Mouse (Mus musculus): ENCODE data around the gene Psg23. TPM values are rescaled to one million over a fixed set of nuclear protein-coding genes. Genes with fewer than 3 reads are reported as not detected.
"Not testable (repeated sequence)": the region's sequence is repeated elsewhere in the genome, so short reads cannot be mapped to it uniquely, and the experiment has no call there.

Gene Psg23
- total RNA-seq (2014; rRNA removed) (not detected in 2 replicates), polyA plus RNA-seq (2015; fragmentation: Nextera tagmentation; extraction: Ambion mirVana) (not detected in 2 replicates)

DNA sequence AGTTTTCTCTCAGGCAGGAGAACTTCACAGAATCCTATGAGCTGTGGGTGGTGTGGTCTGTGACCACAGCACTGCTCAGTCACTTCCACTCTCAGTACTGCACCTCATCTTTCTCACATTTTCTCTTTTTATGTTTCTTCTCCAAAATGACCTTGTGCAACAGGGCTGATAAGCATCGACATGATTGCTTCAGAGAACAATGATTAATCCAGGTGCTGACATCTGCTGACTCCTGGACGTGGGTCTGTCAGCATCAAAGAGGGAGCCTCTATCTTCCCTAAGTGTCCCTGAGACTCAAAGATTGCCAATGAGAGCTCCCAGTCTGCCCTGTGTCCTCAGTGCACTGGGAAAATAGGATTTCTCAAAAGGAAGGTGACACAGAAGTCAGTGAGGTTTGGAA, at the start of gene Psg23:
Gene Psg23, minus strand, starts transcription at position 101 of the 400 bp plus-strand sequence.
- ATAC-seq; H3K4me1 ChIP-seq (ENCODE audit: insufficient read depth, low read length); H3K9ac ChIP-seq (replicated peaks; ENCODE audit: low read length); H3K4me2 ChIP-seq (ENCODE audit: low read depth, low read length); H3K27me3 ChIP-seq (ENCODE audit: insufficient read depth, low read length); H3K36me3 ChIP-seq (ENCODE audit: insufficient read depth, low read length); H3K9me3 ChIP-seq (ENCODE audit: low read length); H3K4me3 ChIP-seq (ENCODE audit: low read length); H3K27ac ChIP-seq; DNase-seq (ENCODE audit: low spot score): not testable (repeated sequence)
- 38% methylated on average over 1 of the region's 2 CpGs for WGBS

- H3K4me1 ChIP-seq (ENCODE audit: insufficient read depth, low read length); H3K4me3 ChIP-seq (ENCODE audit: low read length); H3K9ac ChIP-seq (replicated peaks; ENCODE audit: low read length); H3K36me3 ChIP-seq (ENCODE audit: insufficient read depth, low read length); H3K27ac ChIP-seq; H3K27me3 ChIP-seq (ENCODE audit: insufficient read depth, low read length); DNase-seq (ENCODE audit: low spot score); ATAC-seq; H3K9me3 ChIP-seq (ENCODE audit: low read length); H3K4me2 ChIP-seq (ENCODE audit: low read depth, low read length): not testable (repeated sequence)
- 70% methylated on average over 1 of the region's 2 CpGs for WGBS
Measured at GRCm38 (mm10) chr7:18656625-18657024, 40.3 kb upstream of the Psg23 start, which contains the start of gene Psg21. Psg21 (minus strand) TSS chr7:18656725.

DNA sequence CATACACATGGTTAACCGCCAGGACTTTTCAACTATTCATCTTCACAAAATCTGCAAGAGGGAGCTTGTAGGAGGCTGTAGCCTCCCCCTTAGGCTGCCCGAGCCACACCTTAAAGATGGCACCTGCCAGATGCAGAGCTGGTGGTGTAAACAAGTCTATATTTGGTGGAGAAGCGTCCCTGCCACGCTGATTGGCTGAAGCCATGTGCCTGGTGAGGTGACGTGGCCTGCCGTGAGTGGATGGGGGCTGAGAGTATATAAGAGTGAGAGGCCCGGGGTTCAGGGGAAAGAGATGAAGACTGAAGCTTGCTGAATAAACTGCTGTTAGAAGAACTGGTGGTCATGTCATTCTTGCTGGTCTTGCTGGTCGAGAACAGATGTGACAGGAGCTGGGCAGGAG, 10.6 kb upstream of the Psg23 start:
- not testable (repeated sequence) for H3K27me3 ChIP-seq (ENCODE audit: insufficient read depth, low read length); H3K4me2 ChIP-seq (ENCODE audit: low read depth, low read length); ATAC-seq; H3K9ac ChIP-seq (replicated peaks; ENCODE audit: low read length); DNase-seq (ENCODE audit: low spot score); H3K4me1 ChIP-seq (ENCODE audit: insufficient read depth, low read length); H3K9me3 ChIP-seq (ENCODE audit: low read length); H3K36me3 ChIP-seq (ENCODE audit: insufficient read depth, low read length); H3K27ac ChIP-seq; H3K4me3 ChIP-seq (ENCODE audit: low read length)
- 76% methylated on average over 8 of the region's 8 CpGs for WGBS

DNA sequence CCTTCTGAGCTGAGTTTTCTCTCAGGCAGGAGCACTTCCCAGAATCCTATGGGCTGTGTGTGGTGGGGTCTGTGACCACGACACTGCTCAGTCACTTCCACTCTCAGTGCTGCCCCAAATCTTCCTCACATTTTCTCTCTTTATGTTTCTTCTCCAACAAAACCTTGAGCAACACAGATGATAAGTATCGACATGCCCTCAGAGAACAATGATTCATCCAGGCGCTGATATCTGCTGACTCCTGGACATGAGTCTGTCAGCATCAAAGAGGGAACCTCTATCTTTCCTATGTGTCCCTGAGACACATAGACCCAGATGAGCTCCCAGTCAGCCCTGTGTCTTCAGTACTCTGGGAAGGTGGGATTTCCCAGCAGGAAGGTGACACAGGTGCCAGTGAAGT, 49.1 kb downstream of the Psg23 start, which contains the start of gene Psg27:
Gene Psg27, minus strand, starts transcription at position 101 of the 400 bp plus-strand sequence.
- Histone ChIP-seq H3K36me3 (ENCODE audit: insufficient read depth, low read length) (no peaks in the 10 kb centered on the region), H3K9me3 (ENCODE audit: low read length) (no peaks in the 10 kb centered on the region), H3K4me3 (ENCODE audit: low read length) (no peak within 1 kb of the TSS), H3K4me1 (ENCODE audit: insufficient read depth, low read length) (no peaks in the 10 kb centered on the region), H3K27ac (no peak within 1 kb of the TSS), H3K9ac (replicated peaks; ENCODE audit: low read length) (no peak within 1 kb of the TSS), H3K27me3 (ENCODE audit: insufficient read depth, low read length) (no peaks in the 10 kb centered on the region), H3K4me2 (ENCODE audit: low read depth, low read length) (no peak within 1 kb of the TSS)
- TF ChIP-seq CTCF (IDR thresholded peaks at IDR 0.05; ENCODE audit: low read depth): no peak
- DNase-seq (ENCODE audit: low spot score) (no peak), ATAC-seq (no peak)
- WGBS: 77% methylated on average over 3 of the region's 3 CpGs

- Histone ChIP-seq H3K27ac (no peak overlapping the region), H3K4me1 (ENCODE audit: insufficient read depth, low read length) (no peaks in the 10 kb centered on the region)
- no peak for DNase-seq (ENCODE audit: low spot score)
Measured at GRCm38 (mm10) chr7:18559850-18560249, 56.5 kb downstream of the Psg23 start.

More at GRCm38 (mm10) chr7:18559850-18560249, 56.5 kb downstream of the Psg23 start:
- Histone ChIP-seq H3K4me2 (ENCODE audit: low read depth, low read length) (no peak overlapping the region), H3K9me3 (ENCODE audit: low read length) (no peaks in the 10 kb centered on the region), H3K36me3 (ENCODE audit: insufficient read depth, low read length) (no peaks in the 10 kb centered on the region), H3K27me3 (ENCODE audit: insufficient read depth, low read length) (no peaks in the 10 kb centered on the region), H3K9ac (replicated peaks; ENCODE audit: low read length) (no peak overlapping the region), H3K4me3 (ENCODE audit: low read length) (no peak overlapping the region)
- ATAC-seq: no peak
- TF ChIP-seq CTCF (IDR thresholded peaks at IDR 0.05; ENCODE audit: low read depth): no peak

Other genes with a start within 250 kb of the Psg23 start
- not detected in 2 replicates for gene Psg28, start 184.5 kb downstream of the Psg23 start, total RNA-seq (2014; rRNA removed)
- not detected in 2 replicates for gene Psg28, start 184.5 kb downstream of the Psg23 start, polyA plus RNA-seq (2015; fragmentation: Nextera tagmentation; extraction: Ambion mirVana)
- gene Psg26, start 132.3 kb downstream of the Psg23 start, total RNA-seq (2014; rRNA removed): not detected in 2 replicates
- not detected in 2 replicates for gene Psg26, start 132.3 kb downstream of the Psg23 start, polyA plus RNA-seq (2015; fragmentation: Nextera tagmentation; extraction: Ambion mirVana)
- not detected in 2 replicates for gene Psg25, start 84.2 kb downstream of the Psg23 start, total RNA-seq (2014; rRNA removed)
- not detected in 2 replicates for gene Psg25, start 84.2 kb downstream of the Psg23 start, polyA plus RNA-seq (2015; fragmentation: Nextera tagmentation; extraction: Ambion mirVana)
- gene Psg27, start 49.2 kb downstream of the Psg23 start, total RNA-seq (2014; rRNA removed): not detected in 2 replicates
- not detected in 2 replicates for gene Psg27, start 49.2 kb downstream of the Psg23 start, polyA plus RNA-seq (2015; fragmentation: Nextera tagmentation; extraction: Ambion mirVana)
- not detected in 2 replicates for gene Psg21, start 40.2 kb upstream of the Psg23 start, total RNA-seq (2014; rRNA removed)
- not detected in 2 replicates for gene Psg21, start 40.2 kb upstream of the Psg23 start, polyA plus RNA-seq (2015; fragmentation: Nextera tagmentation; extraction: Ambion mirVana)
- gene Psg20, start 69.7 kb upstream of the Psg23 start, total RNA-seq (2014; rRNA removed): not detected in 2 replicates
- not detected in 2 replicates for gene Psg20, start 69.7 kb upstream of the Psg23 start, polyA plus RNA-seq (2015; fragmentation: Nextera tagmentation; extraction: Ambion mirVana)
- not detected in 2 replicates for gene Psg22, start 101.6 kb upstream of the Psg23 start, total RNA-seq (2014; rRNA removed)
- not detected in 2 replicates for gene Psg22, start 101.6 kb upstream of the Psg23 start, polyA plus RNA-seq (2015; fragmentation: Nextera tagmentation; extraction: Ambion mirVana)
- gene Psg19, start 182.0 kb upstream of the Psg23 start, total RNA-seq (2014; rRNA removed): not detected in 2 replicates
- gene Psg19, start 182.0 kb upstream of the Psg23 start, polyA plus RNA-seq (2015; fragmentation: Nextera tagmentation; extraction: Ambion mirVana): not detected in 2 replicates
- not detected in 2 replicates for gene Psg17, start 205.1 kb upstream of the Psg23 start, total RNA-seq (2014; rRNA removed)
- gene Psg17, start 205.1 kb upstream of the Psg23 start, polyA plus RNA-seq (2015; fragmentation: Nextera tagmentation; extraction: Ambion mirVana): not detected in 2 replicates
- gene Mill2, start 223.5 kb upstream of the Psg23 start, total RNA-seq (2014; rRNA removed): 1.1 and 1.5 TPM in 2 replicates
- gene Mill2, start 223.5 kb upstream of the Psg23 start, polyA plus RNA-seq (2015; fragmentation: Nextera tagmentation; extraction: Ambion mirVana): 0.72 and 0.79 TPM in 2 replicates